Mouse (Mus musculus) ES-Bruce4 (cell line): ENCODE results near the gene Grin1.

ENCODE experiments used
- CTCF ChIP-seq: IDR thresholded peaks from one replicate; pipeline ENCODE4 v1.8.1; 2011; ENCODE audit warnings: low read depth, low read length
- EP300 ChIP-seq: IDR thresholded peaks from 2 replicates; pipeline ENCODE4 v1.6.1; 2011; ENCODE audit warnings: low read depth, low read length; ENCODE audit not compliant: insufficient read depth
- POLR2A ChIP-seq: IDR thresholded peaks from one replicate; pipeline ENCODE4 v1.8.1; 2011; ENCODE audit warnings: low read length; ENCODE audit not compliant: insufficient read depth

- TF ChIP-seq CTCF (no peak), EP300 (no peak), POLR2A (no peak)
Measured at GRCm38 (mm10) chr2:25241438-25241775, 77.6 kb downstream of the Grin1 start.
